Mouse (Mus musculus): ENCODE data around the gene Luc7l3. TPM values are rescaled to one million over a fixed set of nuclear protein-coding genes. Genes with fewer than 3 reads are reported as not detected.

Luc7l3 gene
- polyA plus RNA-seq, 1 experiment from 2014 or later = 35.8 TPM

- peak; percentile 44 for DNase-seq
- Histone ChIP-seq H3K36me3 (replicated peaks; ENCODE audit: insufficient read depth, low read length) (no peaks in the 10 kb centered on the region), H3K4me3 (ENCODE audit: low read depth, low read length) (no peak overlapping the region), H3K4me2 (ENCODE audit: low read depth, low read length) (peak overlapping the region; percentile 2; the same call in 1 of the 2 replicates), H3K9ac (replicated peaks) (0 out of 2 replicates have a peak overlapping the region, but pooled peaks have one; percentile 21), H3K27ac (ENCODE audit: low read depth) (peak overlapping the region; percentile 73), H3K4me1 (ENCODE audit: insufficient read depth) (peaks cover 45% of the 10 kb centered on the region), H3K27me3 (ENCODE audit: insufficient read depth, low read length) (no peaks in the 10 kb centered on the region), H3K9me3 (ENCODE audit: low read length) (no peaks in the 10 kb centered on the region)
- TF ChIP-seq EP300 (IDR thresholded peaks at IDR 0.05; ENCODE audit: low read depth) (peak; percentile 27; the same call in 1 of the 2 replicates), CTCF (IDR thresholded peaks at IDR 0.05; ENCODE audit: low read depth) (no peak)
- ATAC-seq = peak; percentile 73
- 50% methylated on average over 6 of the region's 6 CpGs for WGBS (ENCODE audit: insufficient replicate concordance)
These were observed 60.0 kb downstream of the Luc7l3 start for GRCm38 (mm10) chr11:94261585-94262370.

- TF ChIP-seq CTCF (IDR thresholded peaks at IDR 0.05; ENCODE audit: low read depth) (no peak), EP300 (IDR thresholded peaks at IDR 0.05; ENCODE audit: low read depth) (no peak)
These were observed 62.0 kb downstream of the Luc7l3 start for GRCm38 (mm10) chr11:94259814-94260213.

GRCm38 (mm10) chr11:94257987-94258386, 63.8 kb downstream of the Luc7l3 start:
- WGBS (ENCODE audit: insufficient replicate concordance) = 79% methylated on average over 14 of the region's 14 CpGs
- H3K4me1 ChIP-seq (ENCODE audit: insufficient read depth) = peaks cover 26% of the 10 kb centered on the region
- H3K27ac ChIP-seq (ENCODE audit: low read depth) = no peak overlapping the region
- TF ChIP-seq EP300 (IDR thresholded peaks at IDR 0.05; ENCODE audit: low read depth) = no peak
- TF ChIP-seq CTCF (IDR thresholded peaks at IDR 0.05; ENCODE audit: low read depth) = no peak
- no peak overlapping the region for H3K4me3 ChIP-seq (ENCODE audit: low read depth, low read length)
- H3K27me3 ChIP-seq (ENCODE audit: insufficient read depth, low read length) = no peaks in the 10 kb centered on the region
- H3K36me3 ChIP-seq (replicated peaks; ENCODE audit: insufficient read depth, low read length) = no peaks in the 10 kb centered on the region
- no peak for DNase-seq
- H3K4me2 ChIP-seq (ENCODE audit: low read depth, low read length) = no peak overlapping the region
- ATAC-seq = no peak
- H3K9me3 ChIP-seq (ENCODE audit: low read length) = no peaks in the 10 kb centered on the region
- no peak overlapping the region for H3K9ac ChIP-seq (replicated peaks)

More at GRCm38 (mm10) chr11:94259814-94260213, 62.0 kb downstream of the Luc7l3 start:
- H3K9me3 ChIP-seq (ENCODE audit: low read length) = no peaks in the 10 kb centered on the region
- no peak overlapping the region for H3K27ac ChIP-seq (ENCODE audit: low read depth)
- H3K4me3 ChIP-seq (ENCODE audit: low read depth, low read length) = no peak overlapping the region
- H3K4me1 ChIP-seq (ENCODE audit: insufficient read depth) = peaks cover 30% of the 10 kb centered on the region
- H3K36me3 ChIP-seq (replicated peaks; ENCODE audit: insufficient read depth, low read length) = no peaks in the 10 kb centered on the region
- ATAC-seq = no peak
- no peak overlapping the region for H3K9ac ChIP-seq (replicated peaks)
- DNase-seq = no peak
- WGBS (ENCODE audit: insufficient replicate concordance) = 47% methylated on average over 4 of the region's 4 CpGs
- no peaks in the 10 kb centered on the region for H3K27me3 ChIP-seq (ENCODE audit: insufficient read depth, low read length)
- no peak overlapping the region for H3K4me2 ChIP-seq (ENCODE audit: low read depth, low read length)

GRCm38 (mm10) chr11:94255733-94256132, 66.1 kb downstream of the Luc7l3 start:
- no peak for ATAC-seq
- no peak overlapping the region for H3K4me3 ChIP-seq (ENCODE audit: low read depth, low read length)
- H3K36me3 ChIP-seq (replicated peaks; ENCODE audit: insufficient read depth, low read length) = no peaks in the 10 kb centered on the region
- H3K9ac ChIP-seq (replicated peaks) = no peak overlapping the region
- no peak overlapping the region for H3K4me2 ChIP-seq (ENCODE audit: low read depth, low read length)
- DNase-seq = no peak
- H3K4me1 ChIP-seq (ENCODE audit: insufficient read depth) = peaks cover 8% of the 10 kb centered on the region
- H3K27me3 ChIP-seq (ENCODE audit: insufficient read depth, low read length) = no peaks in the 10 kb centered on the region
- 74% methylated on average over 5 of the region's 5 CpGs for WGBS (ENCODE audit: insufficient replicate concordance)
- no peaks in the 10 kb centered on the region for H3K9me3 ChIP-seq (ENCODE audit: low read length)
- no peak overlapping the region for H3K27ac ChIP-seq (ENCODE audit: low read depth)
- no peak for TF ChIP-seq CTCF (IDR thresholded peaks at IDR 0.05; ENCODE audit: low read depth)
- TF ChIP-seq EP300 (IDR thresholded peaks at IDR 0.05; ENCODE audit: low read depth) = no peak

GRCm38 (mm10) chr11:94253691-94254090, 68.1 kb downstream of the Luc7l3 start:
- Histone ChIP-seq H3K27ac (ENCODE audit: low read depth) (no peak overlapping the region), H3K4me3 (ENCODE audit: low read depth, low read length) (no peak overlapping the region), H3K9ac (replicated peaks) (no peak overlapping the region), H3K27me3 (ENCODE audit: insufficient read depth, low read length) (no peaks in the 10 kb centered on the region), H3K9me3 (ENCODE audit: low read length) (no peaks in the 10 kb centered on the region), H3K36me3 (replicated peaks; ENCODE audit: insufficient read depth, low read length) (no peaks in the 10 kb centered on the region), H3K4me2 (ENCODE audit: low read depth, low read length) (no peak overlapping the region), H3K4me1 (ENCODE audit: insufficient read depth) (no peaks in the 10 kb centered on the region)
- TF ChIP-seq CTCF (IDR thresholded peaks at IDR 0.05; ENCODE audit: low read depth) (no peak), EP300 (IDR thresholded peaks at IDR 0.05; ENCODE audit: low read depth) (no peak)
- ATAC-seq (no peak), DNase-seq (no peak)
- 67% methylated on average over 10 of the region's 10 CpGs for WGBS (ENCODE audit: insufficient replicate concordance)

GRCm38 (mm10) chr11:94253156-94253555, 68.6 kb downstream of the Luc7l3 start:
- H3K27me3 ChIP-seq (ENCODE audit: insufficient read depth, low read length) = no peaks in the 10 kb centered on the region
- DNase-seq = no peak
- 66% methylated on average over 9 of the region's 9 CpGs for WGBS (ENCODE audit: insufficient replicate concordance)
- H3K4me3 ChIP-seq (ENCODE audit: low read depth, low read length) = no peak overlapping the region
- no peaks in the 10 kb centered on the region for H3K36me3 ChIP-seq (replicated peaks; ENCODE audit: insufficient read depth, low read length)
- H3K27ac ChIP-seq (ENCODE audit: low read depth) = no peak overlapping the region
- no peak overlapping the region for H3K9ac ChIP-seq (replicated peaks)
- H3K9me3 ChIP-seq (ENCODE audit: low read length) = no peaks in the 10 kb centered on the region
- no peaks in the 10 kb centered on the region for H3K4me1 ChIP-seq (ENCODE audit: insufficient read depth)
- ATAC-seq = no peak
- TF ChIP-seq EP300 (IDR thresholded peaks at IDR 0.05; ENCODE audit: low read depth) (no peak), CTCF (IDR thresholded peaks at IDR 0.05; ENCODE audit: low read depth) (no peak)
- no peak overlapping the region for H3K4me2 ChIP-seq (ENCODE audit: low read depth, low read length)

Data from liver, postnatal 0 days (tissue).